Mouse (Mus musculus): ENCODE measurements around the gene Hmgb1.
A peak's percentile ranks its signal among the peaks of the same experiment; 100 is the strongest.

- TF ChIP-seq POLR2A (IDR thresholded peaks at IDR 0.05; ENCODE audit: borderline replicate concordance, insufficient read depth, low read length) (no peak), CTCF (IDR thresholded peaks at IDR 0.05; ENCODE audit: borderline replicate concordance, insufficient read depth, low read depth, low read length) (0 out of 2 replicates have a peak, but pooled peaks have one; percentile 6)
Measured at GRCm38 (mm10) chr5:149039825-149040224, 144.5 kb downstream of the Hmgb1 start.
